Mouse (Mus musculus) myocyte (in vitro differentiated cells): ENCODE measurements at regions not wholly inside any gene's neighbourhood (a gene's known extent, or its start where the extent isn't known, plus 50 kb on each side); places are given as distances from the start of the nearest gene placed in this dataset.

Experiments
- CEBPB ChIP-seq: IDR thresholded peaks from 2 replicates; pipeline ENCODE4 v1.6.1; 2011; ENCODE audit warnings: mild to moderate bottlenecking, moderate library complexity; ENCODE audit not compliant: poor library complexity, insufficient read depth, severe bottlenecking
- E2F4 ChIP-seq: IDR thresholded peaks from one replicate; pipeline ENCODE4 v1.6.1; 2011; ENCODE audit warnings: mild to moderate bottlenecking, control low read depth, moderate library complexity; ENCODE audit not compliant: insufficient read depth
- MAX ChIP-seq: IDR thresholded peaks from one replicate; pipeline ENCODE4 v1.6.1; 2011; ENCODE audit warnings: low read depth, mild to moderate bottlenecking, control low read depth
- MYOD1 ChIP-seq, 3 experiments: IDR thresholded peaks; one replicate each; pipeline ENCODE4 v1.6.1; 2011; ENCODE audit warnings: control low read depth in 2 of 3, low read depth in 2 of 3, mild to moderate bottlenecking in 2 of 3, moderate library complexity in 1 of 3; ENCODE audit not compliant: insufficient read length in 2 of 3, control insufficient read depth in 1 of 3
- MYOG ChIP-seq, 3 experiments: IDR thresholded peaks; one replicate each; pipeline ENCODE4 v1.6.1; 2011; ENCODE audit warnings: control low read depth in 2 of 3, low read depth in 2 of 3, mild to moderate bottlenecking in 2 of 3; ENCODE audit not compliant: insufficient read length in 2 of 3, control insufficient read depth in 1 of 3, insufficient read depth in 1 of 3
- POLR2A ChIP-seq: IDR thresholded peaks from one replicate; pipeline ENCODE4 v1.6.1; 2011; ENCODE audit warnings: low read depth, mild to moderate bottlenecking, control low read depth, moderate library complexity; ENCODE audit not compliant: insufficient read length
- POLR2AphosphoS2 ChIP-seq: IDR thresholded peaks from one replicate; pipeline ENCODE4 v1.6.1; 2011; ENCODE audit warnings: low read depth, control low read depth; ENCODE audit not compliant: insufficient read length
- SRF ChIP-seq: IDR thresholded peaks from one replicate; pipeline ENCODE4 v1.6.1; 2011; ENCODE audit warnings: low read depth; ENCODE audit not compliant: control insufficient read depth, insufficient read length
- TCF12 ChIP-seq: IDR thresholded peaks from one replicate; pipeline ENCODE4 v1.6.1; 2011; ENCODE audit warnings: mild to moderate bottlenecking, control low read depth; ENCODE audit not compliant: poor library complexity, insufficient read depth, severe bottlenecking
- USF1 ChIP-seq: IDR thresholded peaks from one replicate; pipeline ENCODE4 v1.6.1; 2011; ENCODE audit warnings: low read depth, mild to moderate bottlenecking, control low read depth, moderate library complexity

GRCm38 (mm10) chr8:7240321-7240720, 1420.7 kb downstream of the Efnb2 start:
- TF ChIP-seq POLR2A (no peak), POLR2AphosphoS2 (no peak), SRF (no peak), TCF12 (no peak), MYOD1 (IDR thresholded peaks at IDR 0.05; ENCODE audit: control insufficient read depth in 1 of 3, insufficient read length in 2 of 3, low read depth in 2 of 3) (no peak), CEBPB (no peak), E2F4 (no peak), MYOG (IDR thresholded peaks at IDR 0.05; ENCODE audit: control insufficient read depth in 1 of 3, insufficient read depth in 1 of 3, insufficient read length in 2 of 3, low read depth in 2 of 3) (no peak), MAX (no peak), USF1 (no peak)
